Mouse (Mus musculus) embryo, embryonic 10.5 days (tissue): ENCODE results near the gene F8a.
"Not testable (repeated sequence)": the region's sequence is repeated elsewhere in the genome, so short reads cannot be mapped to it uniquely, and the experiment has no call there.

Experiments
- DNase-seq: peaks from one replicate; pipeline ENCODE4 v3.0.0-alpha.2; 2015; ENCODE audit warnings: low spot score

F8a gene

GRCm38 (mm10) chrX:73227914-73228605 lies at the start of gene F8a:
F8a (plus strand) TSS chrX:73228291.
- peak; percentile 81 for DNase-seq

- DNase-seq = peak; percentile 0
Measured at GRCm38 (mm10) chrX:73191934-73192333, 36.2 kb upstream of the F8a start, which contains the start of gene Xlr3b. Xlr3b (plus strand) TSS chrX:73192207.

GRCm38 (mm10) chrX:73213819-73214564 lies 14.1 kb upstream of the F8a start, which contains the start of gene Xlr4b:
Xlr4b (plus strand) TSS chrX:73214333.
- DNase-seq = not testable (repeated sequence)

- DNase-seq = no peak
Measured at GRCm38 (mm10) chrX:73225365-73225764, 2.7 kb upstream of the F8a start.

GRCm38 (mm10) chrX:73228606-73229214 lies 619 bp downstream of the F8a start:
- peak; percentile 21 for DNase-seq

GRCm38 (mm10) chrX:73229288-73229687 lies 1.2 kb downstream of the F8a start:
- DNase-seq = no peak

GRCm38 (mm10) chrX:73242821-73243325 lies 14.8 kb downstream of the F8a start, which contains the start of gene Xlr4c:
Xlr4c (minus strand) TSS chrX:73243130.
- not testable (repeated sequence) for DNase-seq

GRCm38 (mm10) chrX:73262428-73262827 lies 34.3 kb downstream of the F8a start:
- DNase-seq = not testable (repeated sequence)

- DNase-seq = not testable (repeated sequence)
Measured at GRCm38 (mm10) chrX:73265270-73265669, 37.2 kb downstream of the F8a start, which contains the start of gene Xlr3c. Xlr3c (minus strand) TSS chrX:73265390.
